Mouse (Mus musculus): ENCODE measurements around the gene Ern1.

Ern1 gene

DNA sequence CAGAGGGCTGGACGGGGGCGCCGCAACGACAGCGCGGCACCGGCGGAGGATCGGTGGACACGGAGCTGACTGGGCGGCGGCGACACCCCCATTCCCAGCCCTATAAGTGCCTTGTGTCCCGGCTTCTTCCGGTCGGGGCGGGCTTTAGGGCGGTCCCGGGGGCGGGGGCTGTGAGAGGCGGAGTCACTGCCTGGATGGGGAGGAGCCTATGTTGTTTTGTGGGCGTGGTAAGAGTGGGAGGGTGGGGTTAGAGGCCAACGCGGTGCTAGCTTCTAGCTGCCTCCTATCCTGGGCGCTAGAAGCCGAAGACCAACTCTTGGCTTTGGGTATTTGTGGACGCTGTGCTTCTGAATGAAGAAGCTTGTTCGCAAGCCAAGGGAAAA, at the start of gene Ern1:
Ern1 (minus strand) TSS at position 120 of the 383 bp plus-strand sequence.
- peak; percentile 97 for DNase-seq (ENCODE audit: low spot score)

DNA sequence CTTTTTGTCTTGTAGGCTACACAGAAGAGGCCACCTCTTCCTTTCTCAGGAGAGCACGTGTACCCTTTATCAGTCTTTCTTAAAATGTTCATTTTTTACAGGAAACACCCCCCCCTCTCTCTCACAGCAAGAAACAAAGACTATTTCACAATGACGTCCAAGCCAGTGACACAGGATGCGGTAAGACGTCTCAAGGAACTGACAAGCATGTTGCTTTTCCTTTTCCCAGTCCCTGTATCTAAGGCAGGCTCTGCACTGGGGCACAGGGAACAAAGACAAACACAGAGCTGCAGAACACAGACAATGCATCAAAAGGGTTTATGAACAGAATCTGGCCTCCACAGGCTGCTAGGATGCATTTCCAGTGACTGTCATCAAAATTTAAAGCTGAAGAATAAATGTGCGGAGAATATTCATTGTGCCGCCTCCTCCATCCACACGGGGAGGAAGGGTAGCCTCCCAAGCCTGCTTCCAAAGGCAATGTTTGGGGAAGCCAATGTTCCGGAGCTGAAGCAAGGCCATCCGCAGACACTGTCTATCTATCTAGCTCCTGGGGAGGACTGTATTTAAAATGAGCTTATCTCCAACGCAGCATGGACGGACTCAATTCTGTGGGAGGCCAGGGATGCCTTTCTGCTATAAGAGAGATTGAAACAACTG, 48.7 kb upstream of the Ern1 start:
- no peak for DNase-seq (ENCODE audit: low spot score)

DNA sequence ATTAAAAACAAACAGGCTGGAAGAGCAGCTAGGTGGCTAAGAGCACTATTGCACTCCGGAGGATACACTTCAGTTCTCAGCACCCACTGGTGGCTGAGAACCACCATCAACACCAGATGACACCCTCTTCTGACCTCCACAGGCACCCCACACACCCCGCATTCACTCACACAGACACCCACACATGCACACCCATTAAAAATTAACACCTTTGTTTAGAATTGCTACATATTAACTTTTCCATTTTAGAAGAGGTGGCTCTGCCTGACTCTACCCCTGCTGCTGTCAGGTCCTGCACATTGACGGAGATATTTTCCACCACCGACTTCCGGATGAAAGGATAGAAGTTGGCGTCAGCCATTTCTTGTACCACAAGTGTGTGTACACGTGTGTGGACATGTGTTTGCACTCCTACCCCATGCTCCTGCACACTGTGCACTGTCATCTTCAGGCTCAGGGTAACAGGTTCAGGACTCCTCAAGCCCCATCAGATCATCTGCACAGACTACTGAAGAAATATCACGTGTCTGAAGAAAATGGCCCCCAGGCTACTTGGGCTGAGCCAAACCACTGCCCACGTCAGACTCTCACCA, 48.1 kb upstream of the Ern1 start:
- DNase-seq (ENCODE audit: low spot score) = no peak

DNA sequence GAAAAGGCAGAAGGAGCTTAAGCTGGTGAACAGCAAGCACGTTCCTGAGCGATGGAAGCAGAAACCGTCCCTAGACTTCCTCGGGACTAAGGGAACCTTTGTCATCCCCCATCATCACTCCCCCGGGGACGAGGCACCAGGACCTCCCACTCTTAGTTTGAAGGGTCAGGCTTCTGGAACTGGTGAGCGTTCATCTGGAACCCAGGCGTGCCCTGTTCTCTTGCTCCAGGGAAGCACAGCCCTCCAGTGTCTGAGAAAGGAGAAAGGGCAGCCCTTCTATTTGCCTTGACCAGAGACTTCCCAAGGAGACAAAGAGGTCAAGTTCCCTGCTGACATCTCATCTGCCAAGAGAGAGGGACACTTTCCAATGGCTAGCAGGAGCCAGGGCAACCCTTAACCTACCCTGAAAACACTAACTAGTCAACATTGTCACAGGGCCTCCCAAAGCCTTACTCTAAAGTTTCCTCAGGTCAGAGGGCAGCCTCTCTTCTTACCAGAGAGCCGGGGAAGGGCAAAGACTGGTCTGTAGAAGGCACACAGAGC, 44.7 kb upstream of the Ern1 start:
- no peak for DNase-seq (ENCODE audit: low spot score)

DNA sequence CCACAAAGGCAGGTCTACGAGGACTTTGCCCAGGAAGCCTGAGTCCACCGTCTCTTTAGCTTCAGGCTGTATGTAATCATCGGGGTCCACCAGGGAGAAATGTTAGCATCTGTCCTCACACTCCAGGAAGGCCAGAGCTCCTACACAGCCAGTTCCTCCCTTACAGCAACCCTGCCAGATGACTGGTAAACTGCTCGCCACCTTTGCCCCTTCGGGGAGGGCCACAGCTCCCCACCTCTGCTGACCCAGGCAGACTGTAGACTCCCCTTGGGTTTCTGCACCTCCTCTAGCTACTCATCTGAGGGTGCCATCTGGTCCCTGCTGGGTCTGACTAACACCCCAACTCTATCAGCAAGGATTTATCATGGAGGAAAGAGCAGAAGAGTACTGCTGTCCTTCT, 42.1 kb upstream of the Ern1 start:
- no peak for DNase-seq (ENCODE audit: low spot score)

DNA sequence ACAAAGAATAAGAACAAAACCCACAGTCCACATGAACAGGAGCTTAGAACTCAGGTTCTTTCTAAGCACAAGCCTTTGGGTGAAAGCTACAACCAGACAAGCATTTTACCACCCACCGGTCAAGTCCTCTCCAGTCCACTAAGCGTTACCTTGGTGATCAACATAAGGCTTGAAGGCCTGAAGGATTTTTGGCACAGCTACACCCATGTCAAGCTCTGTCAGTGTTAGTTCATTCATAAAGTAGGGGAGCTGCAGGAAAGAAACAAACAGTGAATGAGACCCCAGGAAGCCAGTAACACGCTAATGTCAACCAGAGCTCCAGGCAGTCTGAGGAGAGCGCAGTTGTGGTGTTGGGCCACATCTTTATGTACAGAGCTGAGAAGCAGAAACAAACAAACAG, 41.5 kb upstream of the Ern1 start:
- no peak for DNase-seq (ENCODE audit: low spot score)

GRCm38 (mm10) chr11:106527926-106528325, 40.3 kb upstream of the Ern1 start:
- DNase-seq (ENCODE audit: low spot score) = no peak

DNA sequence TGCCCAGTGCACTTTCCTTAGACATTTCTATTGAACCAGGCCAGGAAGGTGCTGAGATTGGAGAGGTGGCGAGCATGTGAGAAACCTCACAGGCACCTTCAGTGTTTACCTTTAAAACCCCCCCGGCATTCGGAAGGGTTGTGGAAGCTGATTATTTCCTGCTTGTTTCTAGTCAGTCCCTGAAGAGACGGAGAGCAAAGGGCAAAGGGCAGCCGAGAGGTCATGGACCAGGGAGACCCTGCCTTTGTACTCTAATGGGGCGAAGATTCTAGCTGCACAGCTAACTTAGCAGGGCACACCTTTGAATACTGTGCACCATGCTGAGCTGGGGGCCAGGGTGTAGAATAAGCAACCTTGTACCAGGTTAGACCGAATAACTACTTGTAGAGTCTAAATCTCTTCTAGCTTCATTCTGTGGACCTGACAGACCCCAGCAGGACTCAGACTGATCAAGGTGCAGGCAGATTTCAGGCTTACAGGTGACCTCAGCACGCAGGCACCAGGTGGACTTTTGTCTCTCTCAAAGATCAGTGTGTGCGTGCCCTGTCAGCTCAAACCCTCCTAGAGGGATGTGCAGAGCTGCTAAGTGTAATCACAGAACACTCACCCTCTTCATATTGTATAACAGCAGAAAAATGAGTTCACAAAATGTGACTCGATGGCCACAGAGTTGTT, 39.6 kb upstream of the Ern1 start:
- DNase-seq (ENCODE audit: low spot score) = no peak

GRCm38 (mm10) chr11:106522538-106522937, 34.9 kb upstream of the Ern1 start:
- DNase-seq (ENCODE audit: low spot score) = no peak

DNA sequence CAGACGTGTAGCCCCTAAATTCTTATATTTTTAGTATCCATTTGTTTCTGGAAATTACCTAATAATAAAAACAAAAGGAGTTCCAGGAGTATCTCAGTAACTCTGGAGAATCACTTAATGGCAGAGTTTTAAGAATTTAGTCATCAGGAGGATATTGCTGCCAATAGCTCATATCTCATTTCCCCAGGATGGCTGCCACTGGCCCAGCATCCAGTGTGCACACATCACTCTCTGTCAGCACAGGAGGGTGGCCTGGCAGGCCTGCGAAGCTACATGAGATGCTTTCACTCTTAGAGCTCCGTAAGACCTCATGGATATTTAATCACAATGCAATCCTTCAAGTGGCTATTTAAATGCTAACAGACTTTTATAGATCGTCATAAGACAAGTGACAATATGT, 34.0 kb upstream of the Ern1 start:
- no peak for DNase-seq (ENCODE audit: low spot score)

GRCm38 (mm10) chr11:106520404-106520803, 32.8 kb upstream of the Ern1 start:
- DNase-seq (ENCODE audit: low spot score) = no peak

DNA sequence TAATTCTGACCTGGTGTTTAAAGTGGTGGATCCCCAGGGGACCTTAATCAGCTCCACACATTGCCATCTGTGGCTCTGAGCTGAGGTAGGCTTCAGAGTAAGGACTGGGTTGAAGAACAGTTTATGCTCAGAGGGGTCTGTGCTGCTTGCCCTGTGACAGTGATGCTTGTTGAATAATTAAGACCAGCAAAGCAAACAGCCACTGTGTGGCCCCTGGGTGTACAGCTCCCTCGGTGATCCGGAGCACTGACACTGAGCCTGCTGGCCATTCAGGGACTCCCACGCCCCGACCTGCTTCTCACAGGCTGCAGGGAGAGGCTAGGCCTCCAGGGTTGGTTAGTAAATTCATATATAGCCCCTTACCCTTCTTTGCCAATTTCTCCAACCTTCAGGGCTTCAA, 31.9 kb upstream of the Ern1 start:
- peak; percentile 50 for DNase-seq (ENCODE audit: low spot score)

DNA sequence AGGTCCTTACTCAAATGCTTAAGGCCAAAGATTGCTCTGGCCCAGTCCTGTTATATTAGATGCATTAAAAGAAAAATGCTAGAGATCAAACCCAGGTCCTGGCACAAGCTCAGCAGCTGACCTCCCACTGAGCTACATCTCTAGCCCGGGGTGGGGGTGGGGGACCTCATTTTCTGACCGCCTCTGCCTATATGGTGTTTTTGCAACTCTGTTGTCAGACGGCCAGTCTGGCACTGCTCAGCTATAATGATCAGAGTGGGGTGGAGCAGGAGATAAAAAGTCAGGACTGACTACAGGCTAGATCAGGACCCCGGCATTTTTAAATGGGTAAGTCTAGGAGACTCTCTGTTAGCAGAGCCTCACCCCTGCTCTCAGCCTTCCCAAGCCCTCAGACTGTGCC, 30.7 kb upstream of the Ern1 start:
- no peak for DNase-seq (ENCODE audit: low spot score)

DNA sequence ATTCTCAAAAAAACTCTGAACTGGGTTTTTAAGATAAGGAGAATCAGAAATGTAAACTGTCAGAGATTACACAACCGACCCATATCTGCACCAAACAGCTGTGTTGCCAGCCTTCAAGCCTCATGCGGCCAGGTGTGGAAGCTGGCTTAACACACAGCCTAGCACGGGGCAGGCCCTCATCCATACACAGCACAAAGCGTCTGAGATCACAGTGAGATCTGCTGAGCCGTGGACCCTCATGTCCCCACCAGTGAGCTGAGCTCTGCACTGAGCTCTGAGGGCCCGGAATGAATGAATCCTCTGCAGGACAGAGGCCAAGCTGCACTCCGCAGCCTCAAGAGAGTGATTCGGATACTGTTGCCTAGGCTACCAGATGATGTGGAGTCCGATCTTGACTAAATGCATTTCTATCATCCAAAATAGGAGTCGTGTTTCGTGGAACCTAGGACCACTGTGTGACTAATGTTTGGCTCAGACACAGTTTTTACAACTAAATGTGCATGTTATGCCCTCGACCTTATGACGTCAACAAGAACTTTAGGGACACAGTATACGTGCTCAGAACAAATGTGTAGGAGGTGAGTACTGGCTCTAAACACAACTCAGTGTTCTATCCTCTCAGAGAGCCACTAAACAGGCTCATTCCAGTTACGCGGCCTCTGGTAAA, 27.6 kb upstream of the Ern1 start:
- no peak for DNase-seq (ENCODE audit: low spot score)

DNA sequence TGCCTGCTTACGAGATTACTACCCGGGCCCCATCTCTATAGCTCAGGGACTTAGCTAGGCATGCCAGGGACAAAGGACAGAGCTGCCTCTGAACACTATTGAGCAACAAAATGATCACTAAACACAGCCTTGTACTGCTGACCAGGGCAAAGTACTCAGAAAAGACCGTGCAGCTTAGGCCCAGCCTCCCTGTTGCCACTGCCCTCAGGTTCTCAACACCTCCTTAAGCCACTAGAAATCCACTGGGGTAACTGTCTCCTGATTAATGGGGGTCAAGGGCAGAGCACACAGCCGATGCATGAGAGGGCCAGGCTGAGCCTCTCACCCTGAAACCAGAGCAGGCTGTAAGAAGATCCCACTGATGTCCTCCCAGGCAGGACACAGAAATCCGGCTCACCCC, 26.8 kb upstream of the Ern1 start:
- DNase-seq (ENCODE audit: low spot score) = no peak

DNA sequence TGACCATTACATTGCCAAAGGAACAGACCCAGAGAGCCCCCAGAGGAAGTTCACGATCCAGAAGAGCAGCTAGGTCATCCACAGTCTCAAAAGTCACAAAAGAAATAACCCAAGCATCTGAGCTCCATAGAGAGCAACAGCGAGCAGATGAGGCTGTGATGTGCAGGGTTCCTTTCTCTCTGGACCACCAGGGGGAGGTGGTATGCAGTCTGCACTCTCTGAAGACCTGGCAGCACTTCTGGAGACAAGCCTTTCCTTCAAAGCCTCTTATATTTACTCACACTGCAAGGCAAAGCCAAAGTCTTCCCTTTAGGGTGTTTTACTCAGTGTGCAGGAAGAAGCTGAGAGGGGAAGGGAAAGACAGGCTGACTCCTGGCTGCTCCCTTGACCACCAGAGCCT, 25.5 kb upstream of the Ern1 start:
- DNase-seq (ENCODE audit: low spot score) = peak; percentile 77

GRCm38 (mm10) chr11:106512006-106512390, 24.3 kb upstream of the Ern1 start:
- DNase-seq (ENCODE audit: low spot score) = no peak

GRCm38 (mm10) chr11:106511236-106512005, 23.8 kb upstream of the Ern1 start:
- no peak for DNase-seq (ENCODE audit: low spot score)

GRCm38 (mm10) chr11:106507638-106508037, 20.0 kb upstream of the Ern1 start:
- no peak for DNase-seq (ENCODE audit: low spot score)

- DNase-seq (ENCODE audit: low spot score) = no peak
Measured at GRCm38 (mm10) chr11:106506211-106506610, 18.6 kb upstream of the Ern1 start.

DNA sequence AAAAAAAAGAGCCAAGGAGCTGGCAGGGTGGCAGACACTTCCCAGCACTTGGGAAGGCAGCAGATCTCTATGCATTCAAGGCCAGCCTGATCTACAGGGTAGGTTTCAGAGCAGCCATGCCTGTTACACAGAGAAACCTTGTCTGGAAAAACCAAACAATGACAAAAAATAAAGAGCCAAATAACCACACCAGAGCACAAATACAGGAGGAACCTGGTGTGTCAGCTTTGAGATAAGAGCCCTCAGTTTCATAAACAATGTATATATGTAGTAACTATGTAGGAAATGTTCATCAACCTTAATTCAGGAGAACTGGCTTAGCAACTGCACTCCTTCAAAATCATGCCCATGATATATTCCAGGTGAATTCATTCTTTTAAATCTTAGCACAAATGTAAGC, 16.5 kb upstream of the Ern1 start:
- no peak for DNase-seq (ENCODE audit: low spot score)

- no peak for DNase-seq (ENCODE audit: low spot score)
Measured at GRCm38 (mm10) chr11:106503425-106503717, 15.7 kb upstream of the Ern1 start.
